Mouse (Mus musculus) heart, embryonic 11.5 days (tissue): ENCODE measurements around the gene Ogg1. TPM values are rescaled to one million over a fixed set of nuclear protein-coding genes. Genes with fewer than 3 reads are reported as not detected.

Experiments used
- ATAC-seq: fragments of 200-750 bp; cut with Nextera tagmentation; replicated peaks from 2 replicates; pipeline ENCODE4 v1.8.0; 2017; ENCODE audit warnings: moderate library complexity; ENCODE audit not compliant: insufficient number of reproducible peaks, low FRiP score, low TSS enrichment
- H3K27ac ChIP-seq: fragments of 300-500 bp; sonication (generic); 2 replicates; pipeline ENCODE4 v1.5.1; 2014; ENCODE audit warnings: mild to moderate bottlenecking, low read depth, low read length
- H3K27me3 ChIP-seq: fragments of 300-500 bp; sonication (generic); 2 replicates; pipeline ENCODE4 v1.6.1; 2014; ENCODE audit warnings: mild to moderate bottlenecking, low read length, mixed read lengths; ENCODE audit not compliant: control insufficient read depth, insufficient read depth
- H3K36me3 ChIP-seq: fragments of 300-500 bp; sonication (generic); 2 replicates; pipeline ENCODE4 v1.6.1; 2014; ENCODE audit warnings: mild to moderate bottlenecking, low read length, moderate library complexity, mixed read lengths; ENCODE audit not compliant: control insufficient read depth, insufficient read depth
- H3K4me1 ChIP-seq: fragments of 300-500 bp; sonication (generic); 2 replicates; pipeline ENCODE4 v1.6.1; 2014; ENCODE audit warnings: low read length; ENCODE audit not compliant: control insufficient read depth, insufficient read depth
- H3K4me2 ChIP-seq: fragments of 300-500 bp; sonication (generic); 2 replicates; pipeline ENCODE4 v1.6.1; 2014; ENCODE audit warnings: mild to moderate bottlenecking, moderate library complexity
- H3K4me3 ChIP-seq: fragments of 300-500 bp; sonication (generic); 2 replicates; pipeline ENCODE4 v1.5.1; 2014; ENCODE audit warnings: low read depth, low read length
- H3K9ac ChIP-seq: fragments of 300-500 bp; sonication (generic); 2 replicates; pipeline ENCODE4 v1.6.1; 2014; ENCODE audit warnings: mild to moderate bottlenecking, low read depth, low read length, moderate library complexity
- H3K9me3 ChIP-seq: fragments of 300-500 bp; sonication (generic); replicated peaks from 2 replicates; pipeline ENCODE4 v1.6.1; 2016; ENCODE audit warnings: low read length; ENCODE audit not compliant: control insufficient read depth
- WGBS: fragments of 180-500 bp; shearing (Covaris S2); extraction: QIAGEN DNeasy Blood & Tissue Kit; methylation state at CpG from one replicate; pipeline ENCODE4 v1.1.7; 2014; ENCODE audit not compliant: insufficient replicate concordance; 5-methylcytosine and 5-hydroxymethylcytosine counted together
- polyA plus RNA-seq: library from polyadenylated mRNA; unstranded; fragments of >200 nt; fragmentation: Nextera tagmentation; extraction: Ambion mirVana; gene quantifications from 2 replicates; pipeline ENCODE4 v1.2.1, GENCODE M21; 2014

The Ogg1 gene
- 10.6 and 11.6 TPM in 2 replicates for polyA plus RNA-seq

DNA sequence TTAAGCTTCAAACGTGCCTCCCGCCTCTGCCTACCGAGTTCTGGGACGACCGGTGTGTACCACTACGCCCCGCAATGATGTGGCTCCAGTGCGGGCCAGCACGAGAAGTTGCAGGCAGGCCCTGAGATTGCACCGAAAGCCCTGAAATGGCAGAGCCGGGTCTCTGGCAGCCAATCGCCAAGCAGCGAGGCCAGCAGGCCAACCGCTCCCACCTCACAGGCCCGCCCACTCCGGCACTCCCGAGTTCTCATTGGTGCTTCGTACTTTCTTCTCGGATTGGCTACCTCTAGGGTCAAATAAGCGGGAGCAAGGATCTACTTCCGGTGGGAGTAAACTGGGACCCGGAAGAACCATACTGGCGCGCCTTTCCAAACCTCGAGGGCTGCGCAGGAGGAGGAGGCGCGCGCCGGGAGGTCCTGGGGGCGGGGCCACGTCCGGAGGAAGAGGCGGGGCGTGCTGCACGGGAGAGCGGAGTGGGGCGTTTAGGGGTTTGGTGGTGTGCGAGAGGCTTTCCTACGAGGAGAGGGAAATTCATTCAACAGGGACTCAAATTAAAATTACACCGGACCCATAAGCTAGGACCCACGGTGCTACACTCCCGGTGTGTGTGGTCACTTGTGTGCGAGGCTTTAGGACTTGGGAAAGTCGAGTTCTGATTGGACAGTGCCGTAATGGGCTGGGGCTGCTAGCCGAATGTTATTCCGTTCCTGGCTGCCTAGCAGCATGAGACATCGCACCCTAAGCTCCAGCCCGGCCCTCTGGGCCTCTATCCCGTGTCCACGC is at the start of gene Ogg1:
Ogg1 (plus strand) TSS at position 440 of the 783 bp plus-strand sequence.
- under 1% methylated on average over 52 of the region's 52 CpGs for WGBS
- Histone ChIP-seq H3K27me3 (no peaks in the 10 kb centered on the region), H3K9ac (peak within 1 kb of the TSS; percentile 80), H3K4me3 (peak within 1 kb of the TSS; percentile 72), H3K9me3 (no peaks in the 10 kb centered on the region), H3K36me3 (peaks cover 28% of the 10 kb centered on the region), H3K4me1 (peaks cover 9% of the 10 kb centered on the region; the same call in 1 of the 2 replicates), H3K27ac (peak within 1 kb of the TSS; percentile 89), H3K4me2 (peak within 1 kb of the TSS; percentile 91)
- ATAC-seq = peak; percentile 96

- 57% methylated on average over 6 of the region's 6 CpGs for WGBS
- H3K9ac ChIP-seq = no peak overlapping the region
- 0 out of 2 replicates have a peak, but pooled peaks cover 4% of the 10 kb centered on the region for H3K4me1 ChIP-seq
- peaks cover 43% of the 10 kb centered on the region for H3K27me3 ChIP-seq
- H3K4me2 ChIP-seq = no peak overlapping the region
- H3K27ac ChIP-seq = no peak overlapping the region
- H3K9me3 ChIP-seq = no peaks in the 10 kb centered on the region
- ATAC-seq = no peak
- H3K36me3 ChIP-seq = no peaks in the 10 kb centered on the region; the same call in 1 of the 2 replicates
- H3K4me3 ChIP-seq = no peak overlapping the region
Measured at GRCm38 (mm10) chr6:113281676-113282075, 45.1 kb upstream of the Ogg1 start.

DNA sequence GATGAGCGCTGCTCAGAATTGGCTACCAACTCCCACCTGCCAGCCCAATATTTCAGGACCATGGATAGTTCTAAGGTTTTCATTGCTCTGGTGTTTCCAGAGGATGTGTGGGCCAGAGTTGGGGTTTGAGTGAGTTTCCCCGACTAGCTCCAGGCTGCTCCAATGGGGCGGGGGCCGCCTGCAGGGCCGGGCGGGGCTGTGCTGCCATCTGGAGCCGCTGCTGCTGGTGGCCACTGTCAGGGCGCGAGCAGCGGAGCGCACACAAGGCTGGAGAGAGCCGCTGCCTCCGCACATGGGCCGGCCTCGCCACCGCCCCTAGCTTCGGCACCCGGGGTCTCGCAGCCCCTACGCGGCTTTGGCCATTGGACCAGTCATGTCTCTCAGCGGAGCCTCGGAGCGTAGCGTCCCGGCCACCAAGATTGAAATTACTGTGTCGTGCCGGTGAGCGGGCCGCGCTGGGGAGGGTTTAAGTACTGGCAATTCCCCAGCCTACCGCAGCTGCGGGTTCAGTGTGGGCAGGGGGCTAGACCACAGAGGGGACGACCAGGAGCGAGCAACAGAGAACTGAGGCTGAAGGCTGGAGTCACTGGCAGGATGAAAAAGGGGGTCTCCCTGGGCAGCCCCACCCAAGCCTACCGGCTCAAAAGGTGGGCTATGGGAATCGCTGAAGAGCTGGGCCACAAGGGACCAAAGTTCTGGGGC is 44.5 kb upstream of the Ogg1 start, which contains the start of gene Cpne9:
Cpne9 (plus strand) TSS at position 207 of the 702 bp plus-strand sequence.
- Histone ChIP-seq H3K9me3 (no peaks in the 10 kb centered on the region), H3K36me3 (no peaks in the 10 kb centered on the region; the same call in 1 of the 2 replicates), H3K9ac (no peak within 1 kb of the TSS), H3K27ac (no peak within 1 kb of the TSS), H3K4me2 (peak within 1 kb of the TSS; percentile 36), H3K4me3 (peak within 1 kb of the TSS; percentile 17), H3K4me1 (0 out of 2 replicates have a peak, but pooled peaks cover 4% of the 10 kb centered on the region), H3K27me3 (peaks cover 43% of the 10 kb centered on the region)
- 3% methylated on average over 37 of the region's 37 CpGs for WGBS
- ATAC-seq = 0 out of 2 replicates have a peak, but pooled peaks have one; percentile 18

DNA sequence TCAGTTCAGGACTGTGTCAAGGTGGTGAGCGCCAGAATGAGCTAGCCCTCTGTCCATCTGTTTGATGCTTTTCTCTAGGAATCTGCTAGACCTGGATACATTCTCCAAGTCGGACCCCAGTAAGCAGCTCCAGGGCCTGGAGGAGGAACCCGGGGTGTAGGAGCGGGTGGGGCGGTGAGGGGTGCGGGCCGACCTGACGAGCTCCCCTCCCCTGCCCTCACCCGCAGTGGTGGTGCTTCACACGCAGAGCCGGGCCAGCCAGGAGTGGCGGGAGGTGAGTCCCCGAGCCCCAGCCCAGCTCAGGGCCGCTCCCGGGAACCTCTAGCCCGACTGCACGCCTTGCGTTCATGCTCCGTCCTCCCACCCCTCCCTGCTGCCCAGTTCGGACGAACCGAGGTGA is 43.8 kb upstream of the Ogg1 start:
- Histone ChIP-seq H3K9me3 (no peaks in the 10 kb centered on the region), H3K36me3 (no peaks in the 10 kb centered on the region; the same call in 1 of the 2 replicates), H3K4me3 (no peak overlapping the region), H3K4me1 (0 out of 2 replicates have a peak, but pooled peaks cover 4% of the 10 kb centered on the region), H3K27ac (no peak overlapping the region), H3K4me2 (no peak overlapping the region), H3K9ac (no peak overlapping the region), H3K27me3 (peaks cover 43% of the 10 kb centered on the region)
- under 1% methylated on average over 16 of the region's 22 CpGs for WGBS
- ATAC-seq = no peak

GRCm38 (mm10) chr6:113283500-113283899 is 43.3 kb upstream of the Ogg1 start:
- 8% methylated on average over 6 of the region's 6 CpGs for WGBS
- no peak overlapping the region for H3K4me2 ChIP-seq
- 0 out of 2 replicates have a peak, but pooled peaks have one; percentile 45 for ATAC-seq

DNA sequence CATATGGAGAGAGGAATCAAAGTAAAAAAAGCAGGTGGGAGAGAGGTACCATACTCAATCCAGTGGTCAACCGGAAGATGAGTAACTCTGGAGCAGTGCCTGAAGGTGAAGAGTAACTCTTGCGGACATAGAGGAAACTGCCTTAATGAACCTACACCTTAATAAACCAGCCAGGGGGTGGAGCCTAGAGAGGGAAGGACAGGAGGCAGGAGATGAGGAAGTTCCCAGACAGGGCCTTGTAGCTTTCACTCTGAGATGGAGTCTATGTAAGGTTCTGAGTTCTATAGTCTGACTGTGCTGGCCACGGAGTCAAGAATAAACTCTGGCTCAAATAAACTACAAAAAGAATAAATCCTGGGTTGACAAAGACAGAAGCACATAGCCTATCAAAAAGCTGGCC is 41.8 kb upstream of the Ogg1 start:
- H3K4me3 ChIP-seq = no peak overlapping the region
- H3K27me3 ChIP-seq = peaks cover 43% of the 10 kb centered on the region
- H3K4me2 ChIP-seq = no peak overlapping the region
- H3K9ac ChIP-seq = no peak overlapping the region
- ATAC-seq = no peak
- no peaks in the 10 kb centered on the region; the same call in 1 of the 2 replicates for H3K36me3 ChIP-seq
- 70% methylated on average over 3 of the region's 3 CpGs for WGBS
- H3K9me3 ChIP-seq = no peaks in the 10 kb centered on the region
- no peak overlapping the region for H3K27ac ChIP-seq
- H3K4me1 ChIP-seq = 0 out of 2 replicates have a peak, but pooled peaks cover 4% of the 10 kb centered on the region

More at GRCm38 (mm10) chr6:113283500-113283899, 43.3 kb upstream of the Ogg1 start:
- H3K9ac ChIP-seq = no peak overlapping the region
- no peaks in the 10 kb centered on the region for H3K9me3 ChIP-seq
- 0 out of 2 replicates have a peak, but pooled peaks cover 4% of the 10 kb centered on the region for H3K4me1 ChIP-seq
- no peak overlapping the region for H3K4me3 ChIP-seq
- H3K27ac ChIP-seq = no peak overlapping the region
- H3K27me3 ChIP-seq = peaks cover 43% of the 10 kb centered on the region
- H3K36me3 ChIP-seq = no peaks in the 10 kb centered on the region; the same call in 1 of the 2 replicates

GRCm38 (mm10) chr6:113286316-113286715 is 40.5 kb upstream of the Ogg1 start:
- Histone ChIP-seq H3K4me3 (no peak overlapping the region), H3K4me2 (no peak overlapping the region), H3K9me3 (no peaks in the 10 kb centered on the region), H3K9ac (no peak overlapping the region), H3K27me3 (peaks cover 43% of the 10 kb centered on the region), H3K4me1 (0 out of 2 replicates have a peak, but pooled peaks cover 4% of the 10 kb centered on the region), H3K27ac (no peak overlapping the region), H3K36me3 (no peaks in the 10 kb centered on the region)
- ATAC-seq = no peak
- 35% methylated on average over 1 of the region's 1 CpGs for WGBS

- Histone ChIP-seq H3K36me3 (no peaks in the 10 kb centered on the region), H3K27ac (no peak overlapping the region), H3K27me3 (peaks cover 35% of the 10 kb centered on the region), H3K4me3 (no peak overlapping the region), H3K4me2 (no peak overlapping the region), H3K9ac (no peak overlapping the region), H3K4me1 (0 out of 2 replicates have a peak, but pooled peaks cover 2% of the 10 kb centered on the region), H3K9me3 (no peaks in the 10 kb centered on the region)
- WGBS = 61% methylated on average over 4 of the region's 4 CpGs
- no peak for ATAC-seq
Measured at GRCm38 (mm10) chr6:113287236-113287635, 39.5 kb upstream of the Ogg1 start.
